Mouse (Mus musculus) layer of hippocampus, adult 11-12 months (tissue): ENCODE measurements around the gene Tmc8.
A peak's percentile ranks its signal among the peaks of the same experiment; 100 is the strongest.

Experiments used
- DNase-seq: peaks from one replicate; pipeline ENCODE4 v3.0.0; 2022; ENCODE audit warnings: low spot score

Gene Tmc8

DNA sequence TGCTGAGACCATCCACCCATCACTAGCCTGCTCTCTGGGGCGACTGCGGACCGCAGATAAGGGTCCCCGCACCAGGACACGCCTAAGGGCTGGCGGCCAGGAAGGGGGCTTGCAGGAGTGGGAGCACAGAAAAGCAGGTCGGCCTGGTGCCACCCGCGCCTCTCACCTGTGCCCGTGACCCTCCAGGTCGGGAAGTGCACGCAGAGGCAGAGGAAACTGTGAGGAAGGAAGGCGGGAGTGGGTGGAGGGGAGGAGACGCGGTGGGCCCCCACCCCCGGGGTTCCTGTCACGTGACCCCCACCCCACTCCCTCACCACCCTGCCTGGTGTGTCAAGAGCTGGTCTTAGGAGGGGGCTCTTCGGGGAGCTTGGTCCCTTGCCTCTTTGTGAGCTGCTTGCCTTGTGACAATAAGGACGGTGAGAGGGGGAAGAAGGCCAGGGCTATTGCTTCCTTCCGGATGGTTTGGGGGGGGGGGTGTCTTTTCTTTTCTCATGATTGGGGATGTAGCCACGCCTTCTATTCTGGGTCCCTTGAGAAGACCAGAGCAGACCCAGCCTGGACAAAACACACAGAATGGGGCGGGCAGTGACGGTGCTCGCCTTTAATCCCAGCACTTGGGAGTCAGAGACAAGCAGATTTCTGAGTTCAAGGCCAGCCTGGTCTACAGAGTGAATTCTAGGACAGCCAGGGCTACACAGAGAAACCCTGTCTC, at the start of gene Tmc8, which contains the start of gene Tmc6:
Tmc8 (plus strand) TSS at position 84 of the 712 bp plus-strand sequence.
Tmc6 (minus strand) TSS at position 206 of the 712 bp plus-strand sequence.
- DNase-seq, result no peak

DNA sequence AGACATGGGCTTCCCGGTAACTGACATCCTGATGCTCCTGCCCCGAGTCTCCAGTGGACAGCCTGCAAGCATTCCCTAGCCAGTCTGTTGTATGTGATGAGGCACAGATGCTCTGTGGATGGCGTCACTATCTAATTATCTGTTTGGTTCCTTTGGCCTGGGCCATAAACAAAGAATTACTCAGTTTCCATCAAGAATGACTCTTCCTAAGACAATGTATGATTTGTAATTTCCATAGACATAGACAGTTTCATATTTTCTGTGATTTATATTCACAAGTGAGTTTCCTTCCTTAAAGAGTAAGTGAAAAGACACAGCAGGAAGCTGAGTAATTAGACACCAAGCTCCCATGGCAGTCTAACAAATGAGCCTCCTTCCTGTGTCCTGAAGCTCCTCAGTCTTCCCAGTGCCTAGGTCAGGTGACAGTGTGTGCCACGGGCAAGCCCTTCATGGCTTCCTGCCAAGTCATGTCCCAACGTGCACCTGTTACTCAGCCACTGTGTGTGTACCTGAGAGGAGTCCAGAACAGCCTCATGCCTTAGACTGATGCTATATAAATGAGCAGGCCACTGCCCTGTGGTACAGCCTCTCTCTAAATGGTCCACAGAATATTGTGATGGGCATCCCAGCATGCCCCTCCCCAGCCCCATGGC, 45.7 kb upstream of the Tmc8 start:
- DNase-seq, result no peak

DNA sequence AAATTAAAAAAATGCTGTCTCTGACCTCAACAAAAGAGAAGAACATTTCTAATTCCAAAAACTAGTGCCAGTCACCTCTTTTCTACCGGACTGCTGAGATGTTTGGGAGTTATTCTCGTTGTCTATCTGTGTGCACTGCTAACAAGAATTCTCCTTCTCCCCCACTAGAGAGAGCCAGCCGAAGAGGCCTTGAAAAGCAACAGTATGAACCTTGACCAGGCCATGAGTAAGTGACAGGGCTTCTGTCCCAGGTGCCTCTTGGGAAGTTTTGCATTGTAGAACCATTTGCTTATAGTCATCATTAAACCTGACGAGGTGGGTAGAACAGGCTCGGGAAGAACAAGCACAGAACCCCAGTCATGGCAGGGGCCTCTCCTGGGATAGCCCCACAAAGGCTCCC, 43.8 kb upstream of the Tmc8 start:
- no peak for DNase-seq

DNA sequence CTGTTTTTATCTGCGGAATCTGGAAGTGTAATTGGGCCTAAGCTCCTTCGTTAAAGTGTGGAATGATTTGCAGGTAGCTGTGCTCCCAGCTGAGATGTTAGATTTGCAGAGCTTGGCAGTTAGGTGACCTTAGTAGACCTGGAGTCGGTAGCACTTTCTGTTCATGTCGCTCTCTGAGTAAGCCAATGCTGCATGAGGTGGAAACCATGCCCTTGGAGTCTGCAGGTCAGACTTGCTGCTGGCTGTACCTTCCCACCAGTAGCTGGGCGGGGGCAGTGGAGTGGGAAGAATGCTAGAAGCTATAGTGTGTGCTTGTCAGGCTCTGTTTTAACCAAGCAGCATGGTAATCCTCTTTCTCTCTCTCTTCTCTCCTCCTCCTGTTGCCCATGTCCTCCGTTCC, 40.7 kb upstream of the Tmc8 start:
- no peak for DNase-seq

DNA sequence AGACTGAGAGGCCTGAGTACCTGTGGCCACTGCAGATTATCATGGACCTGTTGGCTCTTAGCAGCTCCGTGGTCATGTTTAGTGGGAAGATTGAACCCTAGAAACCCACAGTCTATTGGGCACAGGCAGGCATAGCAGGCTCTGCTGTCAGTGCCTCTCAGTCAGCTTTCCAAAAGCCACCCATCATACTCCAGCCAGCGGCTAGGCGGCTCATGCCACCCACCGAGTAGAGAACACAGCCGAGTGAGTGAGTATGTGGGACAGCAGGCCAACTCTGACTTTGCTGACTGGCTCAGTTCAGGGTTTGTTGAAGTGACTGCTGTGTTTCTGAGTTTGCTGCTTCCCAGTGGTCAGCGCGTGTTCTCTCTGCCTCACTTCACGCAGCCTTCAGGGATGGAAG, 39.6 kb upstream of the Tmc8 start:
- no peak for DNase-seq

DNA sequence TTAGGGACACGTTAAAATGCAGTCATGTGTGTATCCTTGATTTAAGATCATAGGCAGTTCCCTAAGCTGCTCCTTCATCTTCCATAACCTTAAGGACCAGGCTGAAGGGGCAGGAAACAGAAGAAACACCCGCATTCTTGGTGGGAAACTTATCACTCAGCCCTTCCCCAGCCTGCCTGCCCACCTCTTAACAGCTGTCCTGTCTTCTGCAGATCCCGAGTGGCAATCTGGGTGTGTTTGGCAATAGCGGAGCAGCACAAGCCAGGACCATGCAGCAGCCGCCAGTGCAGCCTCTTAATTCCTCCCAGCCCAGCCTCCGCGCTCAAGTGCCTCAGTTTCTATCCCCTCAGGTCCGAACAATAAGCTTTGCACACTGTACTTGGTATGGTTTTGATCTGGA, 39.2 kb upstream of the Tmc8 start:
- DNase-seq, result no peak

DNA sequence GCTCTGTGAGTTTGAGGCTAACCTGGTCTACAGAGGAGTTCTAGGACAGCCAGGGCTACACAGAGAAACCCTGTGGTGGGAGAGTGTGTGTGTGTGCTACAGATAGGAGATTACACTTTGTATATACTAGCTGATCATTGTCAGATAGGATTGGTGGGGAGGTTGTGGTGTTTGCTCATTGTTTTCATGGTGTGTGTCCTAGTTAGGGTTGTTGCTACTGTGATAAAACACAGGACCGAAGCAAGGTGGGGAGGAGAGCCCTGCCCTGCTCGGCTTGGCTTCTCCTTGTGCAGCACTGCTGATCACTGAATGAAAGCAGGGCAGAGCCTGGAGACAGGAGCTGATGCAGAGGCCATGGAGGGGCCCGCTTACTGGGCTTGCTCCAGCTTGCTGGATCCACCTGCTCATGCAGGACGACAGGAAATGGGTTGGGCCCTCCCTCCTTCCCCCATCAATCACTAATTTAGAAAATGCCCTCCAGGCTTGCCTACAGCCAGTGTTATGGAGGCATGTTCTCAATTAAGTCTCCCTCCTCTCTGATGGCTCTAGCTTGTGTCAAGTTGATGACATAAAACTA, 38.3 kb upstream of the Tmc8 start:
- DNase-seq, result no peak

DNA sequence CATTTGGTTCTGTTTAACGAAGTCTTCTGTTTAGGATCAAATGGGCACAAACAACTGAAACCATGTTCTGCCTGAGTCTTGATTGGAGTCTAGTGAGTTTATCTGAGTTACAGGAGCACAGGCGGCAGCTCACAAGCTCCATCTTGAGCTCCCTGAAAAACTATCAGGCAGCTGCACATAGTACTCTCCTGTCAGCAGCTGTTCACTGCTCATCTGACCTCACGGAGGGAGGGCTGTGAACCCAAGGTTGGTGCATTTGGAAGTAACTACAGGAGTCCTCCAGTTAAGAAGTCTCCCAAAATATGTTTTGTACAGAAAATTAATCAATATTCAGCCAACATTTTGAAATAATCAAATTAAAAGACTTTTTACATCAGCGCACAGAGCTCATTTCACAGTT, 33.2 kb upstream of the Tmc8 start:
- DNase-seq, result no peak

DNA sequence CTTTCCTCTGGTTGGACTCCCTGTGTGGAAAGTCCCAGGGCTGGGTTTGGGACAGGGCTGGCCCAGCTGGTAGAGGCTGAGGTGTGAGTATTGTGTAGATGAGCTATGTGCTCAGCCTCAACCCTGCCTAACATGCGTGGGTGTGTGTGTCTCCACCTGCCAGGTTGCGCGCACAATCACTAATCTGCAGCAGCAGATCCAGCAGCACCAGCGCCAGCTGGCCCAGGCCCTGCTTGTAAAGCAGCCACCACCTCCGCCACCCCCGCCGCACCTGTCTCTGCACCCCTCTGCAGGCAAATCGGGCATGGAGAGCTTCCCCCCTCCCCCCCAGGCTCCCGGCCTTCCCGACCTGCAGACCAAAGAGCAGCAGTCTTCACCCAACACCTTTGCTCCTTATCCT, 32.5 kb upstream of the Tmc8 start:
- peak; percentile 88 for DNase-seq

DNA sequence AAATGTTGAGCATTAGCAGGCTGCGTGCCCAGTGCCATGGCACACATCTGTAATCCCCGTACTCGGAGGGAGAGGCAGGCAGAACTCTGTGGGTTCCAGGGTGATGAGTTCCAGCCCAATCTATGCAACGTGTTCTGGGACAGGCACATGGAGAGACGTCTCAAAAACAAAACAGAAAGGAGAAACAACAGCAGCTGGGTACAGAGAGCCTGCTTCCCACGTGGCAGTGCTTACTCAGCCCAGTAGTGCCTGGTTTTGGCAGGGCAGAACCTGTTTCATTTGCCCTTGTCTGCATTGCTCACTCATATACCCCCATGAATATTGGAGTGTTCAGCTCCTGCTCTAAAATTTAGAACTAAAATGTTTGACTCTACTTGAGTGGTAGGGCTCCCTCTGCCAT, 30.3 kb upstream of the Tmc8 start:
- no peak for DNase-seq

DNA sequence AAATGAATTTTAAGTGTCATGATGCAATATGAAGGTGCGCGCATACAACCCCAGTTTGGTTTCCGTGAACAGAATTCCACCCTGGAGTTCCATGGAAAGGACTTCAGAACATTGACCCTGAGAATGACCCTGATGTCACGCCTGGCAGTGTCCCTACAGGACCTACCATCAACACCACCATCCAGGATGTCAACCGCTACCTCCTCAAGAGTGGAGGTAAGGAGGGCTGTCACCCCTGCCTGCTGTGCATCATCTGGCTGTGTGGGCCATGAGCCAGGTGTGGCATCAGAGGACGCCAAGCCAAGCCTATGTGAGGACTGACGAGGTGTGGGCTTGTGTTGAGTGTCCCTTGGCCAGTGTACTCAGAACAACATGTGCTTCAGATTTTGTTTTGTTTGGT, 26.0 kb upstream of the Tmc8 start:
- no peak for DNase-seq

DNA sequence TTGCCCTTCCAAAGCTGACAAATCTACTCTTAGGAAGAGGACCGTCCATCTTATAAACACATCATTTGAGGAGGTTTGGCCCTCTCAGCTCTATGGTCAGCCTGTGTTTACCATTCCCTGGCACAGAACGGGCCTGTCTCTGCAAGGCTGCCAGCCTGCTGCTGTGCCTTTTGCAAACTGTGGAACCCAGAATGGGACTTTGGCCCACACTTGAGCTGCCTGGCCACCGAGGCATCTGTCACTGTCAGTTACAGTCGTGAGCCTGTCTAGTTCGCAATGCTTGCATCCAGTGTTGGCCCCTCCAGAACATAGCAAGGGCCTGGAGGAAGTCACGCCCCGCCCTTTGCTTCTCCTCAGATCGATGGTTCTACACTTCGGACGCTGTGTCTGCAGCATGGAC, 22.6 kb upstream of the Tmc8 start:
- no peak for DNase-seq

DNA sequence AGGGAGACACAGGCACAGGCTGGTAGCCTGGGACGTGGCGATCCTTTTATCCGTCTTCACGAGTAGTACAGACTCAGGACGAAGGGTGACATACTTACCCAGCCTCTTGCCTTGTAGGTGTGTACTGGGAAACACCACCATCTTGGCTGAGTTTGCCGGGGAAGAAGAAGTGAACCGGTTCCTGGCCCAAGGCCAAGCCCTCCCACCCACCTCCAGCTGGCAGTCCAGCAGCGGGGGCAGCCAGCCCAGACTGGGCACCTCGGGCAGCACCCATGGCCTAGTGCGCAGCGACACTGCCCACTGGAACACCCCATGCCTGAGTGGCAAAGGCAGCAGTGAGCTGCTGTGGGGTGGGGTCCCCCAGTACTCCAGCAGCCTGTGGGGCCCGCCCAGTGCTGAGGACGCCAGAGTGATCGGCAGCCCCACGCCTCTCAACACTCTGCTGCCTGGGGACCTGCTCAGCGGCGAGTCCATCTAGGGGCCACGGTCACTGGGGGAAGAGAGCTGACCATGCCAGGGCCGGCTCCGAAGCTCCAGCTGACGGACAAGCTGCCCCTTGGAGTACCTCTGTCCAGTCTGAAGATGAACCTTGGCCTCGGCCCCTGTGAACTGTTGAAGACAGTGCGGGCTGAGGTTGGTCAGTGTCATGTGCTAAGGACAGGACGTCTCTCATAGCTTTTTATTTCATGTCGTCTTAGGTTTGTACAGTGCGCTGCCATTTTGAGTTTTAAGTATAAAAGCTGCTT, 21.3 kb upstream of the Tmc8 start:
- DNase-seq, result no peak

DNA sequence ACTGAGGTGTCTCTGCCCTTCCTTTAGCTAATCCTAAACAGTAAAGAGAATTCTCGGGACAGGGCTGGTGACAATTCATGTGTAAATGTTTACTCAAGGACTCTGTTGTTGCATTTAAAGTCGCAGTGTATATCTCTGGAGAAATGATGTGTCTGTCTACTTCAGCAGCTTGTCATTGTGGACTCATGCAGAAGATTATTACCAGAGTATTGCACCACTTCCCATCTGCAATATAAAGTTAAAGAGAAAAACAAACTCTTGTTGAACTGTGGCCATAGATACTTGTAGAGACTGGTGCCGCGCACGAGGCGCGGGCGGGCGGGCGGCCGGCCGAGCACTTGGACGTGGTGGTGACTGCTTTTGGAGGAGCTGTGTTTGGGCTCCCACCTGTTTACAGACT, 20.1 kb upstream of the Tmc8 start:
- DNase-seq, result no peak

DNA sequence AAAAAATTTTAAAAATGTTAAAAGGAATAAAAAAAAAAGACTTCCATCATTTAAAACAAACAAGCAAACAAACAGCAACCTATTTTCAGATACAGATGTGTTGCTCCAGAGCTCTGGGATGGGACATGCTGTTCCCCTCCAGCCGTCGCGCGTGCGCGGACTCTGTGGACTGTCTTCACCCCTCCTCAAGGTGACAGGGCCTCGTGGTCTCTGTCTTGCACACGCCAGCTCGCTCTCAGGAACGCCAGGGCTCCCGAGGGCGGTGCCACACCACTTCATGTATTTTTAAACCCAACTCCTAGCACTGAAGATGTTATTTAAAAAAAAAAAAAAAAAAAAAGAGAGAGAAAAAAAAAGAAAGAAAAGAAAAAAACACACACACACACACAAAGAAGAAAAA, 19.6 kb upstream of the Tmc8 start:
- no peak for DNase-seq

DNA sequence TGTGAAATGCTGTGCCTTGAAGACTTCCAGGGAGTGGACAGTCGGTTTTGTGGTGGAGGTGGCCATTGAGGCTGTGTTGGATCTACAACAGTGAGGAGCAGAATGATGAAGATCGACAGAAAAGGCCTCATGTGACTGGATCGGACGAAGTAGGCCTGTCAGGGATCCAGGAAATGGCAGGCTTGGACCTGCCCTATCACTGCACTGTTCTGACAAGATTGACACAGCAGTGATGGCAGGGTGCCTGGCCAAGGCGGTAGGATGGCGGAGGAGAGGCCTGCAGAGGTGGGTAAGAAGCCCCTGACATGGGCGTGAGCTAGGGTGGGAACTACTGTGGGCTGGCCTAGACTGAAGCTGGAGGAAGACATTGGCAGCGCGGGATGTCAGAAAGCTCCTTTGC, 17.6 kb upstream of the Tmc8 start:
- no peak for DNase-seq

DNA sequence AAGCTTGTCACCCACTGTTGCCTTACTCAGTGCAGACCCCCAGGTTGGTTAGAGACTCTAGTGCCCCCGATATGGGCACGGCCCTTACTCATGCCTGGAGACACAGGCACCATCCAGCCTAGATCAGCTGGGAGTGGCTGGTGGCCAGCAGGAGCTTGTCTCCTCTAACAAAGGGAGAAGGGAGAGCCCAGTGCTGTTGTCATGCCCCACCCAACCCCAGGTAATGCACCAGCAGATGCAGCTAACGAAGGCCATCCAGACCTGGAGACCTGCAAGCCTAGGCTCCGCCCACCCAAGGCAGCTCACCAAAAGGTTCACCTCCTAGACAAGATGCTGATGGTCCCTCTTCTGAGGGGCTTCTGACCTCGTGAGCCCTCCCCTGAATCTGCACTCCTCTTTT, 16.5 kb upstream of the Tmc8 start:
- no peak for DNase-seq

DNA sequence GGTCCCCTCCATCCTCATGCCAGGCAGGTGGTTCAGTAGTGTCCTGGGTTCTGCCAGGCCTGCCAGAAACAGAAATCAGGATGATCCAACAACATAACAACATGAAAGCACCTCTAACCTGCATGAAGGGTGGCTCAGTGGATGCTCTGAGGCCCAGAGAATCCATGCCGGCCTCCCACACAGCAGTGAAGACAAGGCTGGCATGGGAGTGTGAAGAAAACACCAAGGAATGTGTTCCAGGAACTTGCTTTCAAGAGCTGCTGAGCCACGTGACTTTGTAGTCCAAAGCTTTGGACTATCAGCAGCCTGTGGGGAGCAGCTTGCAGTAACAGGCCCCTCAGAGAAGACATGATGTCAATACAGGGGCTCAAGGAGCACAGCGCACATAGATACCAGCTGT, 15.6 kb upstream of the Tmc8 start:
- DNase-seq, result no peak

DNA sequence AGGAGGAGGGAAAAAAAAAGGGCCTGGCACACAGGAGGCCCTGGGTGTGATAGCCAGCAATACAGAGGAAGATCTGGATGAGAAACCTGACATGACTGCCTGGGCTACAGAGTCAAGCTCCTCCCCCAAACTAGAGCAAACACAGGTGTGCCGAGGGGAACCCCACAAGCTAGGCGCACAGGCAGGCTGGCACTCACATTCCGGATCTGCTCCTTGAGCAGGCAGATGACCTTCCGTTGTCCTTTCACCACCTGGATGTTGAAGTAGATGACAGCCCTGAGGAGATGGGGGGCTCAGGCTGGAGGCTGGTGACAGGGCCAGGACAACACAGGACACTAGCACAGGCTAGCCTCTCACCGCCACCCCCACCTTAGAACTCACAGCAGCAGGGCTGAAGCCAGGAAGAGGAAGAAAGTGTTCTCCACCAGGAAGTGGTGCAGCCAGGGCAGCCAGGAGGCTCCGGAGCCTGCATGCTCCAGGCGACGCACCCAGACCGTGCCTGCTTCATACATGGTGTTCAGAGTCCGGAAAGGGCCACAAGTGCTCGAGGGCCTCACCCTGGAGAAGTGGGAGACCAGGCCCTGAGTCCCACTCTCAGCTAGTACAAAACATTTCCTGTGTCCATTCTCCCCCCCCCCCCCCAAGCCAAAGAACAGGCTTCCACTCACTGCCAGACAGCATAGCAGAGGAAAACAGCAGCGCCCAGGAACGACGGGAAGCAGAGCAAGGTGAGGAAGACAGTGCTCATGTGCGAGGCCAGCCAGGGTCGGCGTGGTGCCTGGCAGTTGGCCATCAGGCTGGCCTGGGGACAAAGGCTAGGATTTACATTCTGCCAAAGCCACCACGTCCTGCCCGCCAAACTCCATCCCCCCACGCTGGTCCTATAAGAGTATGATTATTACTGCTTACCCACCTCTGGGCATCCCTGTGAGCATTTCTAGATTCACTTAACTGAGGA, 12.9 kb upstream of the Tmc8 start:
- no peak for DNase-seq

DNA sequence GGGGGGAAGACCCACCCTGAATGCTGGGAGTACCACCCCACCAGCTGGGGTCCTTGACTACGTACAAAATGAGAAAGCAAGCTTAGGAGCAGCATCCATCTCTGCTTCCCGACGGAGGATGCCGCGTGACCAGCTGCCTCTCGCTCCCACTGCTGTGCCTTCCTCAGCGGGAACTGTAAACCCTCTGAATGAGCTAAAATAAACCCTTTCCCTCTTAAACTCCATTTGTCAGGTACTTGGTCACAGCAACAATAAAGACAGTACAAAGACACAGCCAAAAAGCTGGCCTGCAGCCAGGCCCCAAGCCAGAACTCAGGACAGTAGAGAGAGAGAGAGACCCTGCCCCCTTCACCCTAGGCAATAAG, 12.2 kb upstream of the Tmc8 start:
- no peak for DNase-seq

DNA sequence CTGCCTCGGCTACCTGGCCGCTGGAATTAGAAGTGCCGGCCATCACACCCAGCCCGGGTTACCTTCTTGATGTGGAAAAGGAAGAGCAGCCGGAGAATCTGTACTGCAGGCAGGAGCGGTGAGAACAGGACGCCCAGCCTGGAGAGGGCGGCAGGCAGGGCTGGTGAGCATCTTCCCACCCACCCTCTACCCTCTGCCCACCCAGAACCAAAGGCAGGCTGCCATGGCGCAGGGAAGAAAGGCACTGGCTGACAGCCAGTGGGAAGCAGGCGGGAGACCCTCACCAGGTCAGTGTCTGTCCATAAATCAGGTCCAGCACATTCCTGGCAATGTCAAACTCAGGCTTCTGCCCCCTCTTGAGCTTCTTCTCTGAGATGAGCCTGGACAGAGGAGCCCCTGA, 11.5 kb upstream of the Tmc8 start:
- no peak for DNase-seq

DNA sequence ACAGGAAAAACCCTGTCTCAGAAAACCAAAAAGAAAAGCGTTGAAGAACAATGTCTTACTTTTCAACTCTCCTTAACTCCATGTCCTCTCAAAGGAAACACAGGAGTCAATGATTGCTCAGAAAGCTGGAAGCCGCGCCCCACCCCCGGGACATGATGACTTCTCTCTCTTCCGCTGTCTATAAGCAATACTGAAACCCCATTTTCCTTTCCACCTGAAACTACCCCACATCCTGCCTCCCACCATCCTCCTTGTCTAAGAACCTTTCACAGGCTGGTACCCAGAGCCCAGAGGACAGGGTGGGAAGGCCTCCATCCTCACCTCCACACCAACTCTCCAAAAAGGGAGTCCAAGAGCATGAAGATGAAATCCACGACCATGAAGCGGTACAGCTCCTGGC, 9.5 kb upstream of the Tmc8 start:
- DNase-seq, result no peak
